Mouse (Mus musculus): ENCODE results near the gene Plk3. TPM values are rescaled to one million over a fixed set of nuclear protein-coding genes. Genes with fewer than 3 reads are reported as not detected.

Gene Plk3
- polyA plus RNA-seq, 1 experiment from 2014 or later: 24.9 TPM

DNA sequence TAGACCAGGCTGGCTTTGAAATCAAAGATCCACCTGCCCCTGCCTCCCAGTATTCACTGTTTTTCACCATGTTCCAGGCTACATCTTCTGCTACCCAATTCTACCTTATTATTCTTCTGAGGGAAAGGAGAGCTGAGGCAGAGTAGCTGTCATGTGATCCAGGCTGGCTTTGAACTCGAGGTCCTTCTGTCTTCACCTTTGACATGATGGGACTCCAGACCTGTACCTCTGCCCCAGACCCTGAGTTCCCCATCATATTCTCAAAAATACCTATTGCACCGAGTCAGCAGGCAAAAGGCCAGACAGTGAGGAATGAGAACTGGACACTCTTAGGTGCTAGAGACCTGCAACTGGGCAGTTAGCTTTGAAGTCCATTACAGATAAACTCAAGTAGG, 835 bp upstream of the Plk3 start:
- Histone ChIP-seq H3K9me3 (no peaks in the 10 kb centered on the region), H3K4me2 (peak overlapping the region; percentile 81), H3K36me3 (peaks cover 11% of the 10 kb centered on the region; the same call in 1 of the 2 replicates), H3K27ac (replicated peaks) (peak overlapping the region; percentile 65), H3K4me1 (replicated peaks) (peaks cover 36% of the 10 kb centered on the region), H3K4me3 (no peak overlapping the region), H3K27me3 (no peaks in the 10 kb centered on the region), H3K9ac (no peak overlapping the region)
- WGBS: 47% methylated on average over 2 of the region's 2 CpGs
- no peak for ATAC-seq (ENCODE audit: low FRiP score, low read depth)

GRCm38 (mm10) chr4:117133366-117133796, 382 bp downstream of the Plk3 start:
- H3K9ac ChIP-seq: peak overlapping the region; percentile 81
- peak overlapping the region; percentile 91 for H3K4me3 ChIP-seq
- ATAC-seq (ENCODE audit: low FRiP score, low read depth): peak; percentile 54
- H3K27me3 ChIP-seq: no peaks in the 10 kb centered on the region
- H3K36me3 ChIP-seq: peaks cover 20% of the 10 kb centered on the region
- no peaks in the 10 kb centered on the region for H3K9me3 ChIP-seq
- H3K4me2 ChIP-seq: peak overlapping the region; percentile 81
- 0% methylated on average over 42 of the region's 42 CpGs for WGBS
- peak overlapping the region; percentile 84 for H3K27ac ChIP-seq (replicated peaks)
- H3K4me1 ChIP-seq (replicated peaks): peaks cover 36% of the 10 kb centered on the region

DNA sequence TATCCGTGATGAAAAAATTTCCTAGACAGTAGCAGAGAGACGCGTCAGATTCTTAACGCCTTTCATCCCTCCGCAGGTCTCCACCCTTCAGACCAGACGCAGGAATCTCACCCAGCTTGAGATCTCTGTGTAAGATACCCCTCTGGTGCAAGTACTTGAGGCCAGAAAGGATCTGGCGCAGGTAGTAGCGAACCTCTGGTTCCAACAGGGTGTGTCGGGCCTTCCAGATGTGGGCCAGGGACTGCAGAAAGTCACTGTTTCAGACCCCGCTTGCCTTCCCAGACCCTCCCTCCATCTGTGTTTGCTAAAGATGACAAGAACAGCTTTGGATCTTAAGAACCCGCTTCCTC, 994 bp downstream of the Plk3 start:
- 6% methylated on average over 11 of the region's 11 CpGs for WGBS
- peaks cover 26% of the 10 kb centered on the region for H3K36me3 ChIP-seq
- H3K4me3 ChIP-seq: peak overlapping the region; percentile 91
- peak overlapping the region; percentile 84 for H3K27ac ChIP-seq (replicated peaks)
- H3K4me1 ChIP-seq (replicated peaks): peaks cover 36% of the 10 kb centered on the region
- no peak for ATAC-seq (ENCODE audit: low FRiP score, low read depth)
- no peaks in the 10 kb centered on the region for H3K9me3 ChIP-seq
- H3K4me2 ChIP-seq: peak overlapping the region; percentile 81
- no peaks in the 10 kb centered on the region for H3K27me3 ChIP-seq
- H3K9ac ChIP-seq: peak overlapping the region; percentile 81

GRCm38 (mm10) chr4:117131890-117132793, 1.6 kb downstream of the Plk3 start:
- Histone ChIP-seq H3K27me3 (no peaks in the 10 kb centered on the region), H3K9me3 (no peaks in the 10 kb centered on the region), H3K4me1 (replicated peaks) (peaks cover 36% of the 10 kb centered on the region), H3K36me3 (peaks cover 26% of the 10 kb centered on the region), H3K4me2 (peak overlapping the region; percentile 81), H3K27ac (replicated peaks) (peak overlapping the region; percentile 84), H3K4me3 (peak overlapping the region; percentile 91), H3K9ac (peak overlapping the region; percentile 81)
- no peak for ATAC-seq (ENCODE audit: low FRiP score, low read depth)
- 6% methylated on average over 7 of the region's 7 CpGs for WGBS

- Histone ChIP-seq H3K36me3 (peaks cover 26% of the 10 kb centered on the region), H3K4me3 (peak overlapping the region; percentile 91; the same call in 1 of the 2 replicates), H3K27me3 (no peaks in the 10 kb centered on the region), H3K4me1 (replicated peaks) (peaks cover 36% of the 10 kb centered on the region), H3K9me3 (no peaks in the 10 kb centered on the region), H3K4me2 (peak overlapping the region; percentile 81; the same call in 1 of the 2 replicates), H3K9ac (no peak overlapping the region), H3K27ac (replicated peaks) (no peak overlapping the region)
- 36% methylated on average over 6 of the region's 6 CpGs for WGBS
- no peak for ATAC-seq (ENCODE audit: low FRiP score, low read depth)
Measured at GRCm38 (mm10) chr4:117131198-117131597, 2.6 kb downstream of the Plk3 start.

GRCm38 (mm10) chr4:117130790-117131189, 3.0 kb downstream of the Plk3 start:
- peaks cover 39% of the 10 kb centered on the region for H3K4me1 ChIP-seq (replicated peaks)
- no peak overlapping the region for H3K4me2 ChIP-seq
- no peak overlapping the region for H3K9ac ChIP-seq
- H3K9me3 ChIP-seq: no peaks in the 10 kb centered on the region
- no peak overlapping the region for H3K4me3 ChIP-seq
- no peak for ATAC-seq (ENCODE audit: low FRiP score, low read depth)
- 35% methylated on average over 6 of the region's 6 CpGs for WGBS
- H3K27ac ChIP-seq (replicated peaks): no peak overlapping the region
- peaks cover 26% of the 10 kb centered on the region for H3K36me3 ChIP-seq
- H3K27me3 ChIP-seq: no peaks in the 10 kb centered on the region

GRCm38 (mm10) chr4:117127991-117128686, 5.6 kb downstream of the Plk3 start:
- no peaks in the 10 kb centered on the region for H3K9me3 ChIP-seq
- no peak overlapping the region for H3K4me2 ChIP-seq
- H3K27ac ChIP-seq (replicated peaks): no peak overlapping the region
- peaks cover 26% of the 10 kb centered on the region for H3K36me3 ChIP-seq
- no peak overlapping the region for H3K9ac ChIP-seq
- ATAC-seq (ENCODE audit: low FRiP score, low read depth): no peak
- WGBS: 91% methylated on average over 33 of the region's 33 CpGs
- no peak overlapping the region for H3K4me3 ChIP-seq
- H3K27me3 ChIP-seq: no peaks in the 10 kb centered on the region
- peaks cover 45% of the 10 kb centered on the region for H3K4me1 ChIP-seq (replicated peaks)

DNA sequence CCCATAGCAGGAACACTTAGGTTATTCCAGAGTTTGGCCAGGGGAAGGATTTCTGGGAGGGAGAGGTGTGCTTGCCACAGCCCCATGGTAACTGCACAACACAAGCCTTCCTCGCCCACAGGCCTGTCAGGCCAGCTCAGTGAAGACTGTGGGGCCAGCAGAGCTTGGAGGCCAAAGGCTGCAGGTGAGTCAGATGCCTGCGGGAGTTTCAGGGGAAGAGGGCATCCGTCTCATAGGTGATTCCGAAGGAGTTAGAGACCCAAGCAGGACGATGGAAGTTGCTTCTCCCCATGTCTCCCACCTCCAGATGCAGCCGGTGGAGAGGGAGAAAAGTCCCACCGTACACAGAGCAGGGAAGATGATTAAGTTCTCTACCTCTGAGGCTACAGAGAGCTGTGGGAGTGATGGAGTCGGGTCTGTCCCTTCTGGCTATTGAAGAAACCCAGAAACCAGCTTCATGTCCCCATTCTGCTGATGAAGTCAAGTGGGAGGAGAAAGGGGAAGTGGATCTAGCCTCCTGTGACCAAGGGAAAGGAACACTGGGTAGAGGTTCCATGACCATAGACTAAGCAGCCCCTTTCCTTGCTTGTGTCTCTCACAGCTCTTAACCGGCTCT, 7.0 kb downstream of the Plk3 start, which contains the start of gene Tctex1d4:
Gene Tctex1d4, plus strand, starts transcription at position 120 of the 616 bp plus-strand sequence.
- H3K4me2 ChIP-seq: no peak within 1 kb of the TSS
- H3K9me3 ChIP-seq: no peaks in the 10 kb centered on the region
- H3K4me3 ChIP-seq: no peak within 1 kb of the TSS
- peak within 1 kb of the TSS; percentile 71 for H3K27ac ChIP-seq (replicated peaks)
- no peak within 1 kb of the TSS for H3K9ac ChIP-seq
- no peak for ATAC-seq (ENCODE audit: low FRiP score, low read depth)
- peaks cover 26% of the 10 kb centered on the region for H3K36me3 ChIP-seq
- H3K4me1 ChIP-seq (replicated peaks): peaks cover 31% of the 10 kb centered on the region
- 83% methylated on average over 9 of the region's 9 CpGs for WGBS
- H3K27me3 ChIP-seq: no peaks in the 10 kb centered on the region

GRCm38 (mm10) chr4:117125910-117126674, 7.7 kb downstream of the Plk3 start:
- Histone ChIP-seq H3K4me1 (replicated peaks) (peaks cover 29% of the 10 kb centered on the region), H3K9ac (no peak overlapping the region), H3K4me3 (no peak overlapping the region), H3K27me3 (no peaks in the 10 kb centered on the region), H3K4me2 (no peak overlapping the region), H3K9me3 (no peaks in the 10 kb centered on the region), H3K27ac (replicated peaks) (peak overlapping the region; percentile 71), H3K36me3 (peaks cover 26% of the 10 kb centered on the region)
- whole genome bisulfite sequencing: 50% methylated on average over 15 of the region's 15 CpGs
- no peak for ATAC-seq (ENCODE audit: low FRiP score, low read depth)

DNA sequence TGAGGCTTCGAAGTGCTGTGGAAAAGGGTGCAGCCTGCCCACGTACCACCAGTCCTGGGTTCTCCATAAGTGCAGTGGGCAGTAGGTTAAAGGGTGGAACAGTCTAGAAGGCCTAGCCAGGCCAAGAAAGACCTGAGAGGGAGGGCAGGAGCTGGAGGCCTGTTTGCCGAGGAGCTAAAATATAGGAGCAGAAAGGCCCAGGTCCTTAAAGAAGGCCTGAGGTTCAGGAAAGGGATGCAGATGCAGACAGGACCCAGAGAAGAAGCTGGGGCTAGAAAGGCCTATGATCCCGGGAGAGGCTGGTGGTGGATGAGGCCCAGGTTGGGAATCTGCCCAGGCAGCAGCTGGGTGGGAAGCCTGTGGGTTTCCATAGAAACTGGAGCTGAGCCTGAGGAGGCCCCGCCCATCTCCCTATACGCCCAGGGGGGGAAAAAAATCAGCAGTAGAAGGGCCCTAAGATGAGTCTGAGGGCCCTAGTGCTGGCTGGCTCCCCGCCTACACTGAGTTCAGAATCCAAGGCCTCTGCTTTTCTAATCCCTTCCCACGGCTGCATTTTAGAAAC, 8.3 kb downstream of the Plk3 start, which contains the start of gene Btbd19:
Gene Btbd19, minus strand, starts transcription at position 378 of the 562 bp plus-strand sequence.
- 33% methylated on average over 8 of the region's 8 CpGs for WGBS
- peak within 1 kb of the TSS; percentile 71 for H3K27ac ChIP-seq (replicated peaks)
- no peak within 1 kb of the TSS for H3K4me3 ChIP-seq
- H3K4me2 ChIP-seq: 0 out of 2 replicates have a peak within 1 kb of the TSS, but pooled peaks have one; percentile 7
- peak within 1 kb of the TSS; percentile 35; the same call in 1 of the 2 replicates for H3K9ac ChIP-seq
- H3K4me1 ChIP-seq (replicated peaks): peaks cover 27% of the 10 kb centered on the region
- no peaks in the 10 kb centered on the region for H3K27me3 ChIP-seq
- 0 out of 2 replicates have a peak, but pooled peaks have one; percentile 16 for ATAC-seq (ENCODE audit: low FRiP score, low read depth)
- H3K36me3 ChIP-seq: peaks cover 20% of the 10 kb centered on the region
- no peaks in the 10 kb centered on the region for H3K9me3 ChIP-seq
